Mouse (Mus musculus) MEL (cell line): ENCODE results near the gene Prr19. TPM values are rescaled to one million over a fixed set of nuclear protein-coding genes. Genes with fewer than 3 reads are reported as not detected.

ENCODE experiments used
- DNase-seq: peaks from one replicate; pipeline ENCODE4 v3.0.0; 2011; ENCODE audit warnings: low read depth, low spot score
- H3K27ac ChIP-seq: 2 replicates; pipeline ENCODE4 v1.5.1; 2012; ENCODE audit warnings: low read depth, mild to moderate bottlenecking, control low read depth, low read length, moderate library complexity; ENCODE audit not compliant: control insufficient read depth
- H3K27me3 ChIP-seq, 2 experiments: fragments of 150-350 bp in 1 of 2; sonication (generic) in 1 of 2; 2 replicates each; pipeline ENCODE4 v1.6.1; 2012; ENCODE audit warnings: low read length in 2 of 2, mild to moderate bottlenecking in 2 of 2, improper control_type of control experiment in 1 of 2, moderate library complexity in 1 of 2; ENCODE audit not compliant: insufficient read depth in 2 of 2, control insufficient read depth in 1 of 2
- H3K36me3 ChIP-seq, 2 experiments: 2 replicates each; pipeline ENCODE4 v1.6.1; 2012 to 2014; ENCODE audit warnings: low read length in 2 of 2, improper control_type of control experiment in 1 of 2, inconsistent platforms in 1 of 2, mild to moderate bottlenecking in 1 of 2; ENCODE audit not compliant: insufficient read depth in 2 of 2, control insufficient read depth in 1 of 2
- H3K4me1 ChIP-seq, 2 experiments: fragments of 150-350 bp in 1 of 2; sonication (generic) in 1 of 2; 2 replicates each; pipeline ENCODE4 v1.6.1; 2012; ENCODE audit warnings: low read length in 2 of 2, improper control_type of control experiment in 1 of 2, mild to moderate bottlenecking in 1 of 2; ENCODE audit not compliant: insufficient read depth in 2 of 2, control insufficient read depth in 1 of 2
- H3K4me3 ChIP-seq, 2 experiments: fragments of 150-350 bp in 1 of 2; sonication (generic) in 1 of 2; 2 replicates each; pipeline ENCODE4 v1.5.1; 2012; ENCODE audit warnings: low read depth in 2 of 2, low read length in 2 of 2, mild to moderate bottlenecking in 2 of 2, moderate library complexity in 2 of 2, control low read depth in 1 of 2, improper control_type of control experiment in 1 of 2; ENCODE audit not compliant: control insufficient read depth in 1 of 2, insufficient read depth in 1 of 2
- H3K79me2 ChIP-seq: 2 replicates; pipeline ENCODE4 v1.6.1; 2012; ENCODE audit warnings: mild to moderate bottlenecking, low read length, moderate library complexity; ENCODE audit not compliant: control insufficient read depth, poor library complexity, insufficient read depth
- H3K9ac ChIP-seq: 2 replicates; pipeline ENCODE4 v1.6.1; 2012; ENCODE audit warnings: low read depth, mild to moderate bottlenecking, control low read depth, low read length, moderate library complexity; ENCODE audit not compliant: control insufficient read depth, poor library complexity, severe bottlenecking
- H3K9me3 ChIP-seq: fragments of 150-350 bp; sonication (generic); replicated peaks from 2 replicates; pipeline ENCODE4 v1.6.1; 2012; ENCODE audit warnings: mild to moderate bottlenecking, low read length, improper control_type of control experiment, moderate library complexity; ENCODE audit not compliant: insufficient read depth
- CHD1 ChIP-seq: IDR thresholded peaks from 2 replicates; pipeline ENCODE4 v1.6.1; 2012; ENCODE audit warnings: low read depth, mild to moderate bottlenecking, inconsistent platforms, low read length, improper control_type of control experiment
- CHD2 ChIP-seq: IDR thresholded peaks from 2 replicates; pipeline ENCODE4 v1.6.1; 2011; ENCODE audit warnings: low read length, improper control_type of control experiment
- CTCF ChIP-seq, 3 experiments: IDR thresholded peaks in 2 of 3; conservative IDR thresholded peaks in 1 of 3; 2 replicates each; pipeline ENCODE4 v1.5.1; 2011 to 2012; ENCODE audit warnings: low read length in 3 of 3, low read depth in 2 of 3, mild to moderate bottlenecking in 2 of 3, improper control_type of control experiment in 1 of 3, inconsistent platforms in 1 of 3, mixed read lengths in 1 of 3, moderate library complexity in 1 of 3; ENCODE audit not compliant: control insufficient read depth in 1 of 3, insufficient read depth in 1 of 3, poor library complexity in 1 of 3, severe bottlenecking in 1 of 3
- E2F4 ChIP-seq: IDR thresholded peaks from 2 replicates; pipeline ENCODE4 v1.6.1; 2011; ENCODE audit warnings: low read depth, low read length, improper control_type of control experiment, borderline replicate concordance
- EP300 ChIP-seq, 2 experiments: IDR thresholded peaks; 2 replicates each; pipeline ENCODE4 v1.6.1; 2011; ENCODE audit warnings: improper control_type of control experiment in 2 of 2, low read length in 2 of 2, low read depth in 1 of 2, mild to moderate bottlenecking in 1 of 2
- GABPA ChIP-seq: IDR thresholded peaks from 2 replicates; pipeline ENCODE4 v1.6.1; 2012; ENCODE audit warnings: low read depth, mild to moderate bottlenecking, inconsistent platforms, low read length, improper control_type of control experiment, moderate library complexity
- GATA1 ChIP-seq: IDR thresholded peaks from 2 replicates; pipeline ENCODE4 v1.6.1; 2011; ENCODE audit warnings: low read depth, low read length, improper control_type of control experiment
- HCFC1 ChIP-seq: IDR thresholded peaks from 2 replicates; pipeline ENCODE4 v1.6.1; 2012; ENCODE audit warnings: low read depth, mild to moderate bottlenecking, inconsistent platforms, low read length, improper control_type of control experiment, moderate library complexity
- JUND ChIP-seq: IDR thresholded peaks from 2 replicates; pipeline ENCODE4 v1.6.1; 2011; ENCODE audit warnings: low read depth, mild to moderate bottlenecking, improper control_type of control experiment, low read length
- MAFK ChIP-seq: IDR thresholded peaks from 2 replicates; pipeline ENCODE4 v1.6.1; 2011; ENCODE audit warnings: low read depth, mild to moderate bottlenecking, low read length, improper control_type of control experiment, borderline replicate concordance
- MAX ChIP-seq: IDR thresholded peaks from 2 replicates; pipeline ENCODE4 v1.6.1; 2011; ENCODE audit warnings: low read length, improper control_type of control experiment
- MAZ ChIP-seq: IDR thresholded peaks from 2 replicates; pipeline ENCODE4 v1.6.1; 2012; ENCODE audit warnings: low read depth, mild to moderate bottlenecking, inconsistent platforms, low read length, improper control_type of control experiment
- MEF2A ChIP-seq: IDR thresholded peaks from 2 replicates; pipeline ENCODE4 v1.6.1; 2014; ENCODE audit warnings: low read depth, mild to moderate bottlenecking, inconsistent platforms, low read length, improper control_type of control experiment; ENCODE audit not compliant: poor library complexity, insufficient replicate concordance, severe bottlenecking; ENCODE audit errors: extremely low read depth
- MXI1 ChIP-seq: IDR thresholded peaks from 2 replicates; pipeline ENCODE4 v1.6.1; 2011; ENCODE audit warnings: mild to moderate bottlenecking, low read depth, low read length, improper control_type of control experiment
- MYC ChIP-seq: IDR thresholded peaks from 2 replicates; pipeline ENCODE4 v1.6.1; 2011; ENCODE audit warnings: low read depth, mild to moderate bottlenecking, low read length, improper control_type of control experiment, moderate library complexity
- NRF1 ChIP-seq: IDR thresholded peaks from 2 replicates; pipeline ENCODE4 v1.6.1; 2014; ENCODE audit warnings: low read depth, mild to moderate bottlenecking, inconsistent platforms, low read length, improper control_type of control experiment, moderate library complexity; ENCODE audit not compliant: poor library complexity, insufficient read depth, severe bottlenecking
- POLR2AphosphoS2 ChIP-seq: IDR thresholded peaks from 2 replicates; pipeline ENCODE4 v1.6.1; 2011; ENCODE audit warnings: low read length, improper control_type of control experiment
- POLR2AphosphoS5 ChIP-seq: IDR thresholded peaks from 2 replicates; pipeline ENCODE4 v1.6.1; 2012; ENCODE audit warnings: low read depth, borderline replicate concordance, mild to moderate bottlenecking, inconsistent platforms, low read length, moderate library complexity, mixed read lengths
- RAD21 ChIP-seq: IDR thresholded peaks from 2 replicates; pipeline ENCODE4 v1.6.1; 2011; ENCODE audit warnings: mild to moderate bottlenecking, low read depth, low read length, improper control_type of control experiment
- RCOR1 ChIP-seq: IDR thresholded peaks from 2 replicates; pipeline ENCODE4 v1.6.1; 2012; ENCODE audit warnings: low read depth, mild to moderate bottlenecking, inconsistent platforms, low read length, improper control_type of control experiment
- SMC3 ChIP-seq: IDR thresholded peaks from 2 replicates; pipeline ENCODE4 v1.6.1; 2011; ENCODE audit warnings: low read depth, low read length, improper control_type of control experiment
- TAL1 ChIP-seq: IDR thresholded peaks from 2 replicates; pipeline ENCODE4 v1.6.1; 2012; ENCODE audit warnings: mild to moderate bottlenecking, inconsistent platforms, low read length, moderate library complexity, mixed read lengths
- TBP ChIP-seq: IDR thresholded peaks from 2 replicates; pipeline ENCODE4 v1.8.0; 2011; ENCODE audit warnings: low read depth, low read length, improper control_type of control experiment
- TCF12 ChIP-seq: IDR thresholded peaks from 2 replicates; pipeline ENCODE4 v1.6.1; 2014; ENCODE audit warnings: low read depth, mild to moderate bottlenecking, inconsistent platforms, low read length, improper control_type of control experiment, moderate library complexity
- UBTF ChIP-seq: IDR thresholded peaks from 2 replicates; pipeline ENCODE4 v1.6.1; 2012; ENCODE audit warnings: low read depth, mild to moderate bottlenecking, inconsistent platforms, low read length, improper control_type of control experiment, moderate library complexity, borderline replicate concordance; ENCODE audit not compliant: insufficient read depth
- ZC3H11A ChIP-seq: IDR thresholded peaks from 2 replicates; pipeline ENCODE4 v1.6.1; 2012; ENCODE audit warnings: low read depth, mild to moderate bottlenecking, inconsistent platforms, low read length, improper control_type of control experiment
- ZKSCAN1 ChIP-seq: IDR thresholded peaks from 2 replicates; pipeline ENCODE4 v1.6.1; 2012; ENCODE audit warnings: low read depth, mild to moderate bottlenecking, inconsistent platforms, low read length, improper control_type of control experiment, moderate library complexity
- ZMIZ1 ChIP-seq: IDR thresholded peaks from 2 replicates; pipeline ENCODE4 v1.6.1; 2012; ENCODE audit warnings: low read depth, mild to moderate bottlenecking, inconsistent platforms, low read length, improper control_type of control experiment, moderate library complexity
- ZNF384 ChIP-seq: IDR thresholded peaks from 2 replicates; pipeline ENCODE4 v1.6.1; 2012; ENCODE audit warnings: low read depth, mild to moderate bottlenecking, inconsistent platforms, low read length, improper control_type of control experiment
- polyA plus RNA-seq, 2 experiments: library from polyadenylated mRNA; stranded (reverse) in 1 of 2; unstranded in 1 of 2; fragments of >175 nt in 1 of 2; fragments of >200 nt in 1 of 2; gene quantifications; 2 replicates each; pipeline versions ENCODE4 v1.2.1 to v1.2.4; 2012; ENCODE audit warnings: low replicate concordance in 2 of 2, low read depth in 1 of 2; ENCODE audit not compliant: insufficient read length in 2 of 2, insufficient read depth in 1 of 2, missing spikeins in 1 of 2
- total RNA-seq: library from RNA; depleted of rRNA; stranded (reverse); fragments of 300-350 nt; gene quantifications from 2 replicates; pipeline ENCODE4 v1.2.3, GENCODE M21; 2012

Prr19 gene
- total and polyA plus RNA-seq, 3 experiments, result 0.11 TPM; not detected in 2

- TF ChIP-seq RAD21 (peak; percentile 93), E2F4 (no peak), MAFK (no peak), UBTF (0 out of 2 replicates have a peak, but pooled peaks have one; percentile 53), POLR2AphosphoS5 (no peak), MYC (0 out of 2 replicates have a peak, but pooled peaks have one; percentile 58), MXI1 (peak; percentile 11), CTCF (IDR thresholded peaks at IDR 0.05 in 2 of 3, conservative IDR thresholded peaks at IDR 0.05 in 1 of 3; ENCODE audit: control insufficient read depth in 1 of 3, insufficient read depth in 1 of 3, low read depth in 2 of 3, low read length in 3 of 3, poor library complexity in 1 of 3, severe bottlenecking in 1 of 3) (peak; percentile 87 to 96 (median 92)), RCOR1 (no peak), MEF2A (no peak), TCF12 (no peak), TAL1 (no peak), GABPA (no peak), ZC3H11A (peak; percentile 86), HCFC1 (peak; percentile 89), GATA1 (no peak), ZMIZ1 (peak; percentile 45; the same call in 1 of the 2 replicates)
- TF ChIP-seq, all 39 proteins: peak for 17
Observed at GRCm38 (mm10) chr7:25316532-25317445, 15.6 kb downstream of the Prr19 start, which contains the start of gene Megf8 (continued).

DNA sequence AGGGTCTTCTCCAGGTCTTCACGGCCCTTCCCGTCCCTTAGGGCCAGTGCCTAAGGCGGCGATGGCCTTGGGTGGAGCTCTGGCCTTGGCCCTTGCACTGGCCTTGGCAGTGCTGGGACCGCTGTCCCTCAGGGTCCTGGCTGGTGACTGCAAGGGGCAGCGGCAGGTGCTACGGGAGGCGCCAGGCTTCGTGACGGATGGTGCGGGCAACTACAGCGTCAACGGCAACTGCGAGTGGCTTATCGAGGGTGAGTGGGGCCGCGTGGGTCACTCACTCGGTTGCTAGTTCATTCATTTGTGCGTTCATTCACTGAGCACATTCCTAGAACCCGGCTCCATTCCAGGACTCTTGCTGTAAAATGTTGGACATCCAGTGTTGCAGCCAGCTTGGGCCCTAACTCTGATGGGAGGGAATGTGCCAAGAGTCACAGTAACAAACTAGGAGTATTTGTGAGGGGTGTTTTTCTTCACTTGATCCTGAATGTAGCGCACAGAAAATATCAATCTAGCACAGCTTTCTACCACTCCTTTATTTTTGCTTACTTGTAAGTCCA, 16.3 kb downstream of the Prr19 start:
- H3K9ac ChIP-seq, result peak overlapping the region; percentile 78
- H3K4me1 ChIP-seq, result peaks cover 0 to 10% of the 10 kb centered on the region in 2 experiments; a peak in 2 of 4 replicates
- H3K79me2 ChIP-seq, result peaks cover 7% of the 10 kb centered on the region
- no peaks in the 10 kb centered on the region for H3K9me3 ChIP-seq
- H3K36me3 ChIP-seq, result peaks cover 0 to 3% of the 10 kb centered on the region in 2 experiments; a peak in 2 of 4 replicates
- DNase-seq, result peak; percentile 61
- peaks cover 0 to 2% of the 10 kb centered on the region in 2 experiments; a peak in 2 of 4 replicates for H3K27me3 ChIP-seq
- H3K27ac ChIP-seq, result peak overlapping the region; percentile 21
- peak overlapping the region; percentile 72 to 88 for H3K4me3 ChIP-seq
- TF ChIP-seq ZC3H11A (no peak), MEF2A (no peak), CTCF (IDR thresholded peaks at IDR 0.05 in 2 of 3, conservative IDR thresholded peaks at IDR 0.05 in 1 of 3; ENCODE audit: control insufficient read depth in 1 of 3, insufficient read depth in 1 of 3, low read depth in 2 of 3, low read length in 3 of 3, poor library complexity in 1 of 3, severe bottlenecking in 1 of 3) (no peak), ZNF384 (no peak), NRF1 (no peak), UBTF (no peak), MAZ (0 out of 2 replicates have a peak, but pooled peaks have one; percentile 23), CHD2 (no peak), EP300 (IDR thresholded peaks at IDR 0.05; ENCODE audit: low read depth in 1 of 2, low read length in 2 of 2) (no peak), ZKSCAN1 (no peak), POLR2AphosphoS2 (no peak), POLR2AphosphoS5 (no peak), JUND (no peak), TAL1 (no peak), SMC3 (no peak), CHD1 (no peak), MAFK (no peak), TBP (0 out of 2 replicates have a peak, but pooled peaks have one; percentile 12), HCFC1 (no peak), RAD21 (no peak), MAX (peak; percentile 38; the same call in 1 of the 2 replicates)
